Mouse (Mus musculus): Measurements from ENCODE around the gene Polm.

DNA sequence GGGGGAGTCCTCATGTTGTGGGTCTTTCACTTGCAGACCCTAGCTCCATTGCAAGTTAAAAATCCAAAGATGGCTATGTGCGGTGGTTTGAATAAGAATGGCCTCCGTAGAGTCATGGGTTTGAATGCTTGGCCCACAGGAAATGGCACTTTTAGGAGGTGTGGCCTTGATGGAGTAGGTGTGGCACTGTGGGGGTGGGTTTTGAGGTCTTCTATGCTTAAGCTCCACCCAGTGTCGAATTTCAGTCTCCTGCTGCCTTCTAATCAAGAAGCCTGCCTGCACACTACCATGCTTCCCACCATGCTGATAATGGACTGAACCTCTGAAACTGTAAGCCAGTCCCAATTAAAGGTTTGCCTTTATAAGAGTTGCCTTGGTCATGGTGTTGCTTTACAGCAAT lies 5.3 kb upstream of the Polm start:
- no peak for TF ChIP-seq CTCF (conservative IDR thresholded peaks at IDR 0.05; ENCODE audit: insufficient read depth, insufficient read length, low read depth, low read length)
- TF ChIP-seq POLR2A (IDR thresholded peaks at IDR 0.05; ENCODE audit: low read depth, low read length) = no peak

Data from kidney, adult 2 months (tissue).